Mouse (Mus musculus): ENCODE measurements at regions not wholly inside any gene's neighbourhood (a gene's known extent, or its start where the extent isn't known, plus 50 kb on each side); places are given as distances from the start of the nearest gene placed in this dataset.

DNA sequence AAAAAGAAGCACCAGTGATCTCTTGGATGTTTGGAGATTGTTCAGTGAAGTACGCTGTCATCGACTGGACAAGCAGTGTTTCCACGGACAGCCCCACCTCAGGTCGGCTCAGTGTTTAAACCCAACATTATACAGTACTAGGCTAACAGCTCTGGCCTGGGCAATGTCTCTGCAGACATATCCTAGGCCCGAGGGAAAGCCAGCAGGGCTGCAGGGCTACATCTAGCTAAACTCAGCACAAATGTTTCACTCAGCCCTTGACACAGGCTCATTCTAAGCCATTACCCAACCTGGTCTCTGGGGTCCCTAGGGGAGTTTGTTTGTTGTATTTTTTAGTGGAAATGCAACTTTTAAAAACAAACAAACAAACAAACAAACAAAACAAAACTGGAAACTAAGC is 52.1 kb upstream of the Anapc15-ps start:
- no peak for DNase-seq (ENCODE audit: low spot score in 2 of 2)

Data from urinary bladder, adult 18-20 months (tissue).